9 mouse cellular contexts compared by ENCODE assay signal in genomic region chr11:95356469-95357273, GRCm38 (mm10). TPM values are rescaled to one million over a fixed set of nuclear protein-coding genes. Genes with fewer than 3 reads are reported as not detected.
DNase-seq lines count a peak whose midpoint lies in the region; ATAC-seq and TF ChIP-seq lines count a peak whose summit lies in the region.
"Had no signal": no experiment of that assay in that cellular context is flagged by ENCODE, and none has a peak within 500 bp of the region (broad histone marks: within the 10 kb centered on the region; RNA-seq: fewer than 3 reads in every experiment).

No protein-coding gene starts in this region.

- H3K9ac ChIP-seq in forebrain, postnatal 0 days: no peak overlapping the region
- peak overlapping the region; percentile 50; the same call in 1 of the 2 replicates for H3K9ac ChIP-seq in heart, embryonic 13.5 days
- peak overlapping the region; percentile 71 for H3K9ac ChIP-seq in liver, embryonic 12.5 days

- WGBS in forebrain, embryonic 10.5 days: 90% methylated on average over 17 of the region's 17 CpGs
- 68% methylated on average over 17 of the region's 17 CpGs for WGBS in forebrain, postnatal 0 days
- 46% methylated on average over 17 of the region's 17 CpGs for WGBS in heart, embryonic 13.5 days
- 17% methylated on average over 17 of the region's 17 CpGs for WGBS in liver, embryonic 12.5 days (ENCODE audit: insufficient replicate concordance)
- 65% methylated on average over 17 of the region's 17 CpGs for WGBS in olfactory bulb, adult 2 months

- no peak for TF ChIP-seq POLR2A in olfactory bulb, adult 2 months (IDR thresholded peaks at IDR 0.05; ENCODE audit: insufficient read depth, low read depth, low read length)

- no peaks in the 10 kb centered on the region; the same call in 1 of the 2 replicates for H3K4me1 ChIP-seq in forebrain, embryonic 10.5 days
- no peaks in the 10 kb centered on the region for H3K4me1 ChIP-seq in forebrain, postnatal 0 days (ENCODE audit: insufficient read depth)
- H3K4me1 ChIP-seq in heart, embryonic 13.5 days: peaks cover 36% of the 10 kb centered on the region
- H3K4me1 ChIP-seq in liver, embryonic 12.5 days: peaks cover 74% of the 10 kb centered on the region
- peaks cover 28% of the 10 kb centered on the region for H3K4me1 ChIP-seq in olfactory bulb, adult 2 months (ENCODE audit: control insufficient read depth, insufficient read depth, low read length)

- TF ChIP-seq CTCF in forebrain, postnatal 0 days (IDR thresholded peaks at IDR 0.05; ENCODE audit: low read depth): no peak
- no peak for TF ChIP-seq CTCF in olfactory bulb, adult 2 months (IDR thresholded peaks at IDR 0.05; ENCODE audit: insufficient read depth, low read depth, low read length)

- no peak for DNase-seq in forebrain, embryonic 10.5 days (ENCODE audit: extremely low spot score, low spot score)
- DNase-seq in forebrain, postnatal 0 days: no peak
- DNase-seq in CD4-positive helper T cell, adult 2 months (ENCODE audit: low read depth, low spot score): peak; percentile 92
- DNase-seq in frontal cortex, adult 2 months (ENCODE audit: extremely low spot score in 1 of 2, low spot score in 1 of 2): no peak

- H3K4me3 ChIP-seq in forebrain, embryonic 10.5 days: no peak overlapping the region
- no peak overlapping the region for H3K4me3 ChIP-seq in forebrain, postnatal 0 days (ENCODE audit: low read depth, low read length)
- H3K4me3 ChIP-seq in heart, embryonic 13.5 days: peak overlapping the region; percentile 3; the same call in 1 of the 2 replicates
- H3K4me3 ChIP-seq in liver, embryonic 12.5 days: peak overlapping the region; percentile 32
- H3K4me3 ChIP-seq in olfactory bulb, adult 2 months (ENCODE audit: insufficient read depth, low read depth, low read length): no peak overlapping the region

- H3K36me3 ChIP-seq in forebrain, embryonic 10.5 days (replicated peaks): no peaks in the 10 kb centered on the region; the same call in 1 of the 2 replicates
- no peaks in the 10 kb centered on the region for H3K36me3 ChIP-seq in forebrain, postnatal 0 days (ENCODE audit: insufficient read depth)
- H3K36me3 ChIP-seq in heart, embryonic 13.5 days: no peaks in the 10 kb centered on the region
- peaks cover 96% of the 10 kb centered on the region for H3K36me3 ChIP-seq in liver, embryonic 12.5 days

- no peaks in the 10 kb centered on the region for H3K9me3 ChIP-seq in forebrain, embryonic 10.5 days
- no peaks in the 10 kb centered on the region for H3K9me3 ChIP-seq in forebrain, postnatal 0 days (ENCODE audit: low read length)
- H3K9me3 ChIP-seq in heart, embryonic 13.5 days: no peaks in the 10 kb centered on the region
- no peaks in the 10 kb centered on the region for H3K9me3 ChIP-seq in liver, embryonic 12.5 days (replicated peaks)

- ATAC-seq in forebrain, postnatal 0 days: no peak
- peak; percentile 78 for ATAC-seq in common myeloid progenitor, adult 5-6 weeks (replicated peaks; ENCODE audit: low read depth, poor library complexity, severe bottlenecking)
- peak; percentile 87 for ATAC-seq in heart, embryonic 13.5 days (ENCODE audit: extremely low read depth, insufficient number of reproducible peaks, low FRiP score, low TSS enrichment)
- peak; percentile 97 for ATAC-seq in liver, embryonic 12.5 days
- ATAC-seq: Patski had no signal

- H3K27me3 ChIP-seq in forebrain, embryonic 10.5 days (ENCODE audit: poor library complexity, severe bottlenecking): no peaks in the 10 kb centered on the region
- H3K27me3 ChIP-seq in forebrain, postnatal 0 days (ENCODE audit: insufficient read depth, low read length): no peaks in the 10 kb centered on the region
- H3K27me3 ChIP-seq in heart, embryonic 13.5 days (replicated peaks): no peaks in the 10 kb centered on the region
- H3K27me3 ChIP-seq in liver, embryonic 12.5 days (replicated peaks): no peaks in the 10 kb centered on the region
- H3K27me3 ChIP-seq: Patski had no signal

- no peak overlapping the region for H3K4me2 ChIP-seq in forebrain, postnatal 0 days (ENCODE audit: low read depth)
- peak overlapping the region; percentile 54 for H3K4me2 ChIP-seq in heart, embryonic 13.5 days
- peak overlapping the region; percentile 68 for H3K4me2 ChIP-seq in liver, embryonic 12.5 days

- peak overlapping the region; percentile 71 for H3K27ac ChIP-seq in forebrain, embryonic 10.5 days
- no peak overlapping the region for H3K27ac ChIP-seq in forebrain, postnatal 0 days (ENCODE audit: low read depth, low read length)
- peak overlapping the region; percentile 72 for H3K27ac ChIP-seq in heart, embryonic 13.5 days (replicated peaks)
- peak overlapping the region; percentile 98 for H3K27ac ChIP-seq in liver, embryonic 12.5 days
- H3K27ac ChIP-seq in olfactory bulb, adult 2 months (ENCODE audit: insufficient read depth, low read depth, low read length): peak overlapping the region; percentile 43; the same call in 1 of the 2 replicates

RNA-seq across cellular contexts. Expression of gene Fam117a, which starts 19.9 kb away (rescaled TPM):
- 7.4 and 7.7 TPM in 2 replicates for polyA plus RNA-seq in forebrain, embryonic 10.5 days (2016; fragmentation: Nextera tagmentation; extraction: Ambion mirVana)
- 5.5 TPM in 2 replicates for total RNA-seq in forebrain, postnatal 0 days (2014; rRNA removed)
- 1.0 and 1.8 TPM in 2 replicates for polyA plus RNA-seq in forebrain, postnatal 0 days (2015; fragmentation: Nextera tagmentation; extraction: Ambion mirVana)
- total RNA-seq in common myeloid progenitor, adult 5-6 weeks (2017): 120 and 143 TPM in 2 replicates
- polyA plus RNA-seq in heart, embryonic 13.5 days (2015; fragmentation: Nextera tagmentation; extraction: Ambion mirVana): 6.3 and 7.7 TPM in 2 replicates
- polyA plus RNA-seq in liver, embryonic 12.5 days (2016; fragmentation: Nextera tagmentation; extraction: Ambion mirVana): 59.0 and 62.7 TPM in 2 replicates
- not detected in 2 replicates for polyA plus RNA-seq in olfactory bulb, adult 2 months (2012; ENCODE audit: insufficient read depth, insufficient read length, low replicate concordance, missing spikeins)
- 11.4 and 12.5 TPM in 2 replicates for polyA plus RNA-seq in frontal cortex, adult 2 months (2012; rRNA removed)

RNA-seq across cellular contexts. Expression of gene Slc35b1, which starts 27.8 kb away (rescaled TPM):
- 118 and 119 TPM in 2 replicates for polyA plus RNA-seq in forebrain, embryonic 10.5 days (2016; fragmentation: Nextera tagmentation; extraction: Ambion mirVana)
- 103 and 109 TPM in 2 replicates for total RNA-seq in forebrain, postnatal 0 days (2014; rRNA removed)
- 160 and 179 TPM in 2 replicates for polyA plus RNA-seq in forebrain, postnatal 0 days (2015; fragmentation: Nextera tagmentation; extraction: Ambion mirVana)
- 30.4 and 30.6 TPM in 2 replicates for total RNA-seq in common myeloid progenitor, adult 5-6 weeks (2017)
- 77.2 and 78.4 TPM in 2 replicates for polyA plus RNA-seq in heart, embryonic 13.5 days (2015; fragmentation: Nextera tagmentation; extraction: Ambion mirVana)
- 58.2 and 61.3 TPM in 2 replicates for polyA plus RNA-seq in liver, embryonic 12.5 days (2016; fragmentation: Nextera tagmentation; extraction: Ambion mirVana)
- not detected in 2 replicates for polyA plus RNA-seq in olfactory bulb, adult 2 months (2012; ENCODE audit: insufficient read depth, insufficient read length, low replicate concordance, missing spikeins)
- polyA plus RNA-seq in frontal cortex, adult 2 months (2012; rRNA removed): 78.3 and 78.6 TPM in 2 replicates

RNA-seq across cellular contexts. Expression of gene Kat7, which starts 46.6 kb away (rescaled TPM):
- polyA plus RNA-seq in forebrain, embryonic 10.5 days (2016; fragmentation: Nextera tagmentation; extraction: Ambion mirVana): 93.2 and 93.7 TPM in 2 replicates
- 69.0 and 78.2 TPM in 2 replicates for total RNA-seq in forebrain, postnatal 0 days (2014; rRNA removed)
- polyA plus RNA-seq in forebrain, postnatal 0 days (2015; fragmentation: Nextera tagmentation; extraction: Ambion mirVana): 62.5 and 72.8 TPM in 2 replicates
- 80.1 and 82.4 TPM in 2 replicates for total RNA-seq in common myeloid progenitor, adult 5-6 weeks (2017)
- 44.2 and 46.0 TPM in 2 replicates for polyA plus RNA-seq in heart, embryonic 13.5 days (2015; fragmentation: Nextera tagmentation; extraction: Ambion mirVana)
- polyA plus RNA-seq in liver, embryonic 12.5 days (2016; fragmentation: Nextera tagmentation; extraction: Ambion mirVana): 48.1 and 49.5 TPM in 2 replicates
- not detected in 2 replicates for polyA plus RNA-seq in olfactory bulb, adult 2 months (2012; ENCODE audit: insufficient read depth, insufficient read length, low replicate concordance, missing spikeins)
- polyA plus RNA-seq in frontal cortex, adult 2 months (2012; rRNA removed): 55.2 and 55.4 TPM in 2 replicates

RNA-seq across cellular contexts. Expression of gene Spop, which starts 57.2 kb away (rescaled TPM):
- 142 and 145 TPM in 2 replicates for polyA plus RNA-seq in forebrain, embryonic 10.5 days (2016; fragmentation: Nextera tagmentation; extraction: Ambion mirVana)
- total RNA-seq in forebrain, postnatal 0 days (2014; rRNA removed): 59.2 and 70.1 TPM in 2 replicates
- polyA plus RNA-seq in forebrain, postnatal 0 days (2015; fragmentation: Nextera tagmentation; extraction: Ambion mirVana): 88.7 and 213 TPM in 2 replicates
- total RNA-seq in common myeloid progenitor, adult 5-6 weeks (2017): 47.8 and 64.9 TPM in 2 replicates
- 97.8 and 105 TPM in 2 replicates for polyA plus RNA-seq in heart, embryonic 13.5 days (2015; fragmentation: Nextera tagmentation; extraction: Ambion mirVana)
- polyA plus RNA-seq in liver, embryonic 12.5 days (2016; fragmentation: Nextera tagmentation; extraction: Ambion mirVana): 90.8 and 105 TPM in 2 replicates
- not detected in 2 replicates for polyA plus RNA-seq in olfactory bulb, adult 2 months (2012; ENCODE audit: insufficient read depth, insufficient read length, low replicate concordance, missing spikeins)
- 124 and 144 TPM in 2 replicates for polyA plus RNA-seq in frontal cortex, adult 2 months (2012; rRNA removed)

Comparison
In these comparisons a context has a peak if more than half of its experiments do, and no peak if none do; other contexts are left out.
1. H3K4me3 ChIP-seq: peak in heart, embryonic 13.5 days (single experiment) and liver, embryonic 12.5 days (single experiment); none in forebrain, embryonic 10.5 days (single experiment), forebrain, postnatal 0 days (single experiment) and olfactory bulb, adult 2 months (single experiment).